Mouse (Mus musculus) kidney, adult 18-20 months (tissue): Measurements from ENCODE around the gene Cpa3.

Experiments
- DNase-seq: peaks from one replicate; pipeline ENCODE4 v3.0.0; 2021

The Cpa3 gene

GRCm38 (mm10) chr3:20242050-20242449, at the start of gene Cpa3:
Gene Cpa3 (minus strand): TSS chr3:20242181.
- DNase-seq = no peak

GRCm38 (mm10) chr3:20291370-20291769, 49.4 kb upstream of the Cpa3 start:
- DNase-seq = no peak

GRCm38 (mm10) chr3:20288761-20289160, 46.8 kb upstream of the Cpa3 start:
- no peak for DNase-seq

GRCm38 (mm10) chr3:20281796-20282195, 39.8 kb upstream of the Cpa3 start:
- no peak for DNase-seq

- no peak for DNase-seq
Observed at GRCm38 (mm10) chr3:20275633-20276032, 33.7 kb upstream of the Cpa3 start, which contains the start of gene Cpb1. Gene Cpb1 (minus strand): TSS chr3:20275733.

- no peak for DNase-seq
Observed at GRCm38 (mm10) chr3:20254566-20255479, 12.8 kb upstream of the Cpa3 start.

GRCm38 (mm10) chr3:20243913-20244312, 1.9 kb upstream of the Cpa3 start:
- no peak for DNase-seq

GRCm38 (mm10) chr3:20239741-20240140, 2.2 kb downstream of the Cpa3 start:
- DNase-seq = no peak

GRCm38 (mm10) chr3:20236965-20237364, 5.0 kb downstream of the Cpa3 start:
- DNase-seq = no peak

- no peak for DNase-seq
Observed at GRCm38 (mm10) chr3:20229027-20229426, 13.0 kb downstream of the Cpa3 start.

GRCm38 (mm10) chr3:20225429-20225828, 16.6 kb downstream of the Cpa3 start:
- DNase-seq = no peak

- DNase-seq = no peak
Observed at GRCm38 (mm10) chr3:20222926-20223698, 18.9 kb downstream of the Cpa3 start.

- DNase-seq = no peak
Observed at GRCm38 (mm10) chr3:20222136-20222535, 19.8 kb downstream of the Cpa3 start.

- DNase-seq = peak; percentile 57
Observed at GRCm38 (mm10) chr3:20198869-20199268, 43.1 kb downstream of the Cpa3 start.

GRCm38 (mm10) chr3:20197878-20198277, 44.1 kb downstream of the Cpa3 start:
- DNase-seq = no peak

GRCm38 (mm10) chr3:20188976-20189675, 52.9 kb downstream of the Cpa3 start:
- no peak for DNase-seq

- DNase-seq = no peak
Observed at GRCm38 (mm10) chr3:20172394-20172793, 69.6 kb downstream of the Cpa3 start.

GRCm38 (mm10) chr3:20167487-20167886, 74.5 kb downstream of the Cpa3 start:
- DNase-seq = no peak
